Mouse (Mus musculus) embryonic facial prominence, embryonic 11.5 days (tissue): ENCODE measurements around the gene Lgals1. TPM values are rescaled to one million over a fixed set of nuclear protein-coding genes. Genes with fewer than 3 reads are reported as not detected.
A peak's percentile ranks its signal among the peaks of the same experiment; 100 is the strongest.

Experiments used
- ATAC-seq: fragments of 200-750 bp; cut with Nextera tagmentation; replicated peaks from 2 replicates; pipeline ENCODE4 v1.8.0; 2017; ENCODE audit warnings: low read depth; ENCODE audit not compliant: insufficient number of reproducible peaks, low FRiP score, low TSS enrichment
- DNase-seq: peaks from one replicate; pipeline ENCODE4 v3.0.0-alpha.2; 2015; ENCODE audit warnings: low spot score
- H3K27ac ChIP-seq: fragments of 300-500 bp; sonication (generic); replicated peaks from 2 replicates; pipeline ENCODE4 v1.5.1; 2014; ENCODE audit warnings: mild to moderate bottlenecking, low read depth, low read length, control low read depth
- H3K27me3 ChIP-seq: fragments of 300-500 bp; sonication (generic); 2 replicates; pipeline ENCODE4 v1.6.1; 2014; ENCODE audit warnings: mild to moderate bottlenecking, low read length, moderate library complexity, mixed read lengths; ENCODE audit not compliant: control insufficient read depth, insufficient read depth
- H3K36me3 ChIP-seq: fragments of 300-500 bp; sonication (generic); replicated peaks from 2 replicates; pipeline ENCODE4 v1.6.1; 2014; ENCODE audit warnings: low read depth, mild to moderate bottlenecking, low read length, moderate library complexity, mixed read lengths; ENCODE audit not compliant: control insufficient read depth, insufficient read depth
- H3K4me1 ChIP-seq: fragments of 300-500 bp; sonication (generic); 2 replicates; pipeline ENCODE4 v1.6.1; 2014; ENCODE audit warnings: low read length, mixed read lengths; ENCODE audit not compliant: control insufficient read depth, insufficient read depth
- H3K4me2 ChIP-seq: fragments of 300-500 bp; sonication (generic); 2 replicates; pipeline ENCODE4 v1.6.1; 2014; ENCODE audit warnings: low read depth, mild to moderate bottlenecking, control low read depth, low read length, moderate library complexity
- H3K4me3 ChIP-seq: fragments of 300-500 bp; sonication (generic); 2 replicates; pipeline ENCODE4 v1.5.1; 2014; ENCODE audit warnings: low read depth, low read length, control low read depth
- H3K9ac ChIP-seq: fragments of 300-500 bp; sonication (generic); replicated peaks from 2 replicates; pipeline ENCODE4 v1.6.1; 2014; ENCODE audit warnings: mild to moderate bottlenecking, control low read depth, low read length
- H3K9me3 ChIP-seq: fragments of 300-500 bp; sonication (generic); replicated peaks from 2 replicates; pipeline ENCODE4 v1.6.1; 2016; ENCODE audit warnings: mild to moderate bottlenecking, low read length, inconsistent platforms, mixed read lengths; ENCODE audit not compliant: control insufficient read depth
- WGBS: fragments of 180-500 bp; shearing (Covaris S2); extraction: QIAGEN DNeasy Blood & Tissue Kit; methylation state at CpG from one replicate; pipeline ENCODE4 v1.1.7; 2014; 5-methylcytosine and 5-hydroxymethylcytosine counted together
- polyA plus RNA-seq: library from polyadenylated mRNA; unstranded; fragments of >200 nt; fragmentation: Nextera tagmentation; extraction: Ambion mirVana; gene quantifications from 2 replicates; pipeline ENCODE4 v1.2.1, GENCODE M21; 2014

Lgals1 gene
- polyA plus RNA-seq, 1 experiment from 2014 or later = 547 TPM

DNA sequence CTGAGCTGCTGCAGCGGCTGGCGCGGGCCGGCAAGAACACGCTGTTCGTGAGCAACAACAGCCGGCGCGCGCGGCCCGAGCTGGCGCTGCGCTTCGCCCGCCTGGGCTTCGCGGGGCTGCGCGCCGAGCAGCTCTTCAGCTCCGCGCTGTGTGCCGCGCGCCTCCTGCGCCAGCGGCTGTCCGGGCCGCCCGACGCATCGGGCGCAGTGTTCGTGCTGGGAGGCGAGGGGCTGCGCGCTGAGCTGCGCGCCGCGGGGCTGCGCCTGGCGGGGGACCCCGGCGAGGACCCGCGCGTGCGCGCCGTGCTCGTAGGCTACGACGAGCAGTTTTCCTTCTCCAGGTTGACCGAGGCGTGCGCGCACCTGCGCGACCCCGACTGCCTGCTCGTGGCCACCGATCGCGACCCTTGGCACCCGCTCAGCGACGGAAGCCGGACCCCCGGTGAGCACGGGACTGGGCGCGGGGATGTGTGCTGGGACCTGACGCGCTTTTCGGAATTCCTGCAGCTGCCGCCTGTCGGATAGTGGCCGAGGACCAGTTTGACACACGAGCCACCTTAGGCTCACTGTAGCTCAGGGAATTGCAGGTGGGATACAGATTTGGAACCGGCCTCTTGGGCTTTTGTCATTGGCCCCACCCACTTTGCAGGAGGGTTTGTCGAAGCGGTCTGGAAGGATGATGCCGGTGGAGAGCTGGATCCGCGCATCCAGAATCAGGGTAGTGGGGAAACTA is 12.3 kb upstream of the Lgals1 start:
- peak overlapping the region; percentile 81 for H3K4me3 ChIP-seq
- H3K4me1 ChIP-seq = peaks cover 11% of the 10 kb centered on the region
- no peaks in the 10 kb centered on the region for H3K9me3 ChIP-seq
- no peaks in the 10 kb centered on the region; the same call in 1 of the 2 replicates for H3K36me3 ChIP-seq
- DNase-seq (peak; percentile 52), ATAC-seq (peak; percentile 47; the same call in 1 of the 2 replicates)
- H3K27ac ChIP-seq = peak overlapping the region; percentile 82
- H3K9ac ChIP-seq = peak overlapping the region; percentile 86
- no peaks in the 10 kb centered on the region for H3K27me3 ChIP-seq
- peak overlapping the region; percentile 94 for H3K4me2 ChIP-seq
- under 1% methylated on average over 72 of the region's 87 CpGs for WGBS

DNA sequence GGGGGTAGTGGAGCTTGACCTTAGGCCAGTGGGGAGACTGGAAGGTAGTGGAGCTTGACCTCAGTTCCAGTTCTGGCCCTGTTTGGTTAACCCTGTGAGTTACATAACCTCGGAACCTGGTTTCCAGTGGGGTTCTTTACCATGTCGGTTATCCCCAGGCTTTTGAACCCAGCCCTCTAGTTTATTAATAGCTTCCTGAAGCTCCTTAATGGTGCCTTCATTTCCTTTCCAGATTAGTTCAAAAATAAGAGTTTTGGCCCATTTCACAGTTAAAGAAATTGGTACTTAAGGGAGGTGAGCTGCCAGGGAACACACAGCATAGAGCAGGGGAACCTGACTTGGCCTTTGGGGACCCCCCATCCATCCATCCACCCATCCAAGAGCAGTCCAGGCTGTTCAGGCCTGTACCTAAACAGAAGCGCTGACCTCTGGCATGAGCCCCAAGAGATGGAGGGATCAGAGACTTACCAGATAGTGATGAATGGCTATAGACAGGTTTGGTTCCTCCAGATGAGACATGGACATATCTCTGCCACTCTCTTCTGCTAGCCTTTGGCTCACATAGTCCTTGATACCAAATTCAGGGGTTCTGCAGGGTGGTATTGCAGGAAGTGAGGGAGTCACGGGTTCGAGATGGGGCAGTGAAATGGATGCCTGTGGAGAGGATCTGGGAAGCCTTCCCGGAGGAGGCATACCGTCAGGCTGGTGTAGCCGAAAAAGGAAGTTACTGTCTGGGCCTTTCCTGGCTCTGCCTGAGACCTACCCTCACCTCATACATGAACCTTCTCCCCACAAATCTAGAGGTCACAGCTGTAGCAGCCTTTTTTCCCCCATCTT is 11.5 kb upstream of the Lgals1 start:
- H3K9ac ChIP-seq = peak overlapping the region; percentile 86
- no peaks in the 10 kb centered on the region for H3K27me3 ChIP-seq
- H3K9me3 ChIP-seq = no peaks in the 10 kb centered on the region
- H3K4me2 ChIP-seq = peak overlapping the region; percentile 94
- ATAC-seq = no peak
- DNase-seq = no peak
- no peaks in the 10 kb centered on the region; the same call in 1 of the 2 replicates for H3K36me3 ChIP-seq
- no peak overlapping the region for H3K27ac ChIP-seq
- 50% methylated on average over 8 of the region's 8 CpGs for WGBS
- H3K4me3 ChIP-seq = peak overlapping the region; percentile 81
- H3K4me1 ChIP-seq = peaks cover 11% of the 10 kb centered on the region

DNA sequence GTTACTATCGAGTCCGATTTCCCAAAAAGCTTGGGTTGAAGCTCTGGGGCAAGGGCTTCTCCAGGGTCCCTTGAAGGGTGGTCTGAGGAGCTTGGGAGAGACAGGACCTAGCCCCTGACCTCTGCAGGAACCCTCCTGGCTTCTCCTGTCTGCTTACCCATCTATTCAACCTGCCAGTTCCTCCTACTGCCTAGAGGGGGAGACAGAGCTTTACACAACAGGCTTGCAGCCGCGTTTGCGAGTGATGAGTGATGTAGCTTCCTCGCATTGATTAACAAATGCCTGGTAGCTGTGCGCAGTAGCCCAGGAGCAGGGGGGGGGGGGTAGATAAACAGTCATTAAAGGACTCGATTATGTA is 10.9 kb upstream of the Lgals1 start:
- ATAC-seq (no peak), DNase-seq (peak; percentile 91)
- peak overlapping the region; percentile 94 for H3K4me2 ChIP-seq
- peaks cover 11% of the 10 kb centered on the region for H3K4me1 ChIP-seq
- no peak overlapping the region for H3K27ac ChIP-seq
- H3K36me3 ChIP-seq = no peaks in the 10 kb centered on the region; the same call in 1 of the 2 replicates
- peak overlapping the region; percentile 81 for H3K4me3 ChIP-seq
- H3K9ac ChIP-seq = peak overlapping the region; percentile 45
- H3K27me3 ChIP-seq = no peaks in the 10 kb centered on the region
- no peaks in the 10 kb centered on the region for H3K9me3 ChIP-seq
- 8% methylated on average over 8 of the region's 8 CpGs for WGBS

DNA sequence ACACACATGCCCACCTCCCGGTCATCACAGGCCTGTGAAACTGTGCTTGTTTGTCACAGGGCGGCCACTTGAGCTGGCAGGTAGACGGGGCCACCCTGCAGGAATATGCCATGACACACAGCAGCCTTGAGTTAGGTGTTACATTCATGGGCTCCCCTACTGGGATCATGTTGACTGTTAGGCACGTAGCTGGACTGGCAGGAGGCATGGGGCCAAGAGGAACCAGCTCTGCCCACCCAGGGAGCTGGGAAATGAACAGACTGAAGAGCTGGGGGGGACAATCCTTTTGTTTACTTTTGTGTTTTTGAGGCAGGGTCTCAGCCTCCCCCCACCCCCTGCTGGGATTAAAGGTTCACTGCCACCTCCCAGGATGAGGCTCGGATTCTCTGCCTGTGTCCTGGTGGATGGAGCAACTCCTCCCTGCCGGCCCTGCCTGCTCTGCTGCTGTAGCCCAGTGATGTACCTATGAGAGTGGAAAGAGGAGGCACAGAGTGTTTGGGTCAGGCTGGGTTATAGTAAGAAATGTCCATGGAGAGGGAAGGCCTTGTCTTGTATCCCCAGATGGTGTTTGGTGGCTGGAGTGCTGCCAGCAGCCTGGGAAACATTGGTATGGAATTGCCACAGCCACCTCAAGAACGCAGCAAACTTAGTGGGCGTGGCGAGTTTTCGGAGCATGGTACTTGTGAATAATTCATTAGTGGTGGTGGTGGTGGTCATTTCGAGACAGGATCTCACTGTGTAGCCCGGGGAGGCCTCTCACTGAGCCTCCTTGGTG is 10.3 kb upstream of the Lgals1 start:
- 72% methylated on average over 12 of the region's 12 CpGs for WGBS
- Histone ChIP-seq H3K4me2 (peak overlapping the region; percentile 94), H3K27me3 (no peaks in the 10 kb centered on the region), H3K9ac (peak overlapping the region; percentile 45), H3K27ac (no peak overlapping the region), H3K9me3 (no peaks in the 10 kb centered on the region), H3K4me3 (peak overlapping the region; percentile 22; the same call in 1 of the 2 replicates), H3K36me3 (no peaks in the 10 kb centered on the region), H3K4me1 (peaks cover 11% of the 10 kb centered on the region)
- DNase-seq (no peak), ATAC-seq (no peak)

DNA sequence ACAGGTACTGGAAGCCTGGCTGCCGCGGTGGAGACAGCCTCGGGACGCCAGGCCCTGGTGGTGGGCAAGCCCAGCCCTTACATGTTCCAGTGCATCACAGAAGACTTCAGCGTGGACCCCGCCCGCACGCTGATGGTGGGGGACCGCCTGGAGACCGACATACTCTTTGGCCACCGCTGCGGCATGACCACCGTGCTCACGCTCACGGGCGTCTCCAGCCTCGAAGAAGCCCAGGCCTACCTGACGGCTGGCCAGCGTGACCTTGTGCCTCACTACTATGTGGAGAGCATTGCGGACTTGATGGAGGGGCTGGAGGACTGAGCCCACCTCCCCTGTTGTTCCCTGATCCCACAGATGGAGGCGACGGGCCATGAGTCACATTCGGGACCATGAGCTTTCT is 8.4 kb upstream of the Lgals1 start:
- Histone ChIP-seq H3K4me2 (no peak overlapping the region), H3K36me3 (no peaks in the 10 kb centered on the region), H3K27ac (no peak overlapping the region), H3K9ac (no peak overlapping the region), H3K4me3 (no peak overlapping the region), H3K4me1 (peaks cover 11% of the 10 kb centered on the region), H3K9me3 (no peaks in the 10 kb centered on the region), H3K27me3 (no peaks in the 10 kb centered on the region)
- DNase-seq (no peak), ATAC-seq (no peak)
- WGBS = 90% methylated on average over 23 of the region's 23 CpGs

DNA sequence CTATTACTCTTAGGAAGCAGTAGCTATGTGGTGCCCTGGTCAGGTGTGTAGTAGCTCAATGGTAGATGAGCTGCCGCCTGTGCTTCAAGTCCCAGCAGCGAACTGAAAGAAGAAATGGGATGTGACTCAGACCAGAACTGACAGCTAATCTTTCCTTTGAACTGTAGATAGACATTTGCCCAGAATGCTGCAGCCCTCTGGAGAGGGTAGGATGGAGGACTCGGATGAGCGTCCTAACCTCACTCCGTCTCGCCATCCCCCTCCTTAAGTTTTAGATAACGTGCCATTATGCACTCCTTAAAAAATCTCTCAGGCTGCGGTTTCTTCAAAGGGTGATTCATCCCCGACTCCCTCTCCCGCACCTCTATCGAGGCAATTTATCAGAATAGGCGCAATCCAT is 6.6 kb upstream of the Lgals1 start:
- no peak overlapping the region for H3K27ac ChIP-seq
- H3K4me3 ChIP-seq = no peak overlapping the region
- WGBS = 84% methylated on average over 12 of the region's 12 CpGs
- H3K9me3 ChIP-seq = no peaks in the 10 kb centered on the region
- H3K27me3 ChIP-seq = no peaks in the 10 kb centered on the region
- ATAC-seq = no peak
- H3K9ac ChIP-seq = no peak overlapping the region
- H3K36me3 ChIP-seq = no peaks in the 10 kb centered on the region
- H3K4me1 ChIP-seq = peaks cover 11% of the 10 kb centered on the region
- no peak overlapping the region for H3K4me2 ChIP-seq
- no peak for DNase-seq

DNA sequence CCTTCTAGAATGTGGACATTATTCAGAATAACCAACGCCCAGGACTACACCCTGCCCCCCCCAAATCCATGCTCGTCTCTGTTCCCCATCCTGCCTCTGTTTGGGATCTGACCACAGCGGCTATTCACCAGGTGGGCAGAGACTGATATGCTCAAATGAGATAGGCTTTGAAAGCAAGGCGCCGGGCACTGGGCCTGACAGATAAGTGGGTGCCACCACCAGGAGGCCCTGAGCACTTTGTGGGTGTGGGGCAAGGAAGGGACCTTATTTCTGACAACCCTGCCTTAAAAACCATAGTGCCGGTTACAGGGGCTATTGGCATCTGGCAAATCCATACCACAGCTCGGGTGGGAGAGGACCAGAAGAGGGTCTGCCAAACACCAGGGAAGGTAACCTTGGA is 3.8 kb upstream of the Lgals1 start:
- Histone ChIP-seq H3K27ac (no peak overlapping the region), H3K4me3 (no peak overlapping the region), H3K9me3 (no peaks in the 10 kb centered on the region), H3K4me2 (no peak overlapping the region), H3K4me1 (peaks cover 16% of the 10 kb centered on the region), H3K9ac (no peak overlapping the region), H3K36me3 (no peaks in the 10 kb centered on the region), H3K27me3 (no peaks in the 10 kb centered on the region)
- DNase-seq = no peak
- ATAC-seq = no peak
- WGBS = 86% methylated on average over 7 of the region's 7 CpGs
